Mouse (Mus musculus) erythroblast, embryonic 14.5 days (primary cell): Measurements from ENCODE around the gene Cpvl.

Source experiments
- GATA1 ChIP-seq: IDR thresholded peaks from 2 replicates; pipeline ENCODE4 v1.6.1; 2012; ENCODE audit warnings: low read length, inconsistent platforms, mixed read lengths
- TAL1 ChIP-seq: IDR thresholded peaks from 3 replicates; pipeline ENCODE4 v1.6.1; 2012; ENCODE audit warnings: low read length, inconsistent platforms, mixed read lengths

DNA sequence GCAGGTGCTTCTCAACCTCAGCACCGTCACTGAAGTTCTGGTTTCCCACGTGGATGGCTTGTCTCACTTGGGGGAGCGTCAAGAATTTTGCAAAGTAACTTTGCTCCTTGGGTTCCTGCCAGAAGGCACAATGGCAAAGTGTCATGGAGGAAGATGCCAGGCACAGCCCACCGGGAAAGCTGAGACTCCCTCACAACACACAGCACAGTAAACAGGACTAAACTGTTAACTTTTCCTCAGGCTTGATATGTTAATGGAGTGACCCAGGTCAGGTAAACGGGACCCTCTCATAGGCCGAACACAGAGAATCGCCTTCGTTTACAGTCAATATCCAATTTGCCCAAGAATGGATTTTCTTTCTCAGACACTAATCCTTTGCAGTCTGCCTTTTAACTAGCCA, 53.3 kb downstream of the Cpvl start:
- no peak for TF ChIP-seq TAL1
- TF ChIP-seq GATA1, result no peak
